Mouse (Mus musculus): ENCODE data around the gene Snx30. TPM values are rescaled to one million over a fixed set of nuclear protein-coding genes. Genes with fewer than 3 reads are reported as not detected.
A peak's percentile ranks its signal among the peaks of the same experiment; 100 is the strongest.

Gene Snx30
- total RNA-seq, 1 experiment = 19.8 TPM

DNA sequence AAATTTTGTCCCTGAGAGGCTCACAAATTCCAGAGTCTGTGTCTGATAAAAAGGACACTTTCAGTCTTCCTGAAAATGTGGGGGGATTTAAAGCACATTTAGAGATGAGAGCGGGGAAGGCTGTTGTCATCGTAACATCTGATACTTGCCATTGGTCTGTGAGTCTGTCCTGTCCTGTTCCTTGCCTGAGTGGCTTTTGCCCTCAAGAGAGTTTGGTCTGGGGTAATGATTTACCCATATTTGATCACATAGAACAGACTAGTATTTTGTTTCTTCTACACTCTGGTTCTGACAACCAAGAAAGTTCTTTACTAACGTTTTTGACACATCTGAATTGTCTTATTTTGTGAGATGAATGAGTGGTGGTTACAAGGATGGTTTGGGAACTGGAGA, 39.6 kb downstream of the Snx30 start:
- Histone ChIP-seq H3K4me3 (ENCODE audit: insufficient read depth in 1 of 2, low read depth in 1 of 2, low read length in 2 of 2, poor library complexity in 1 of 2, severe bottlenecking in 1 of 2) (no peak overlapping the region), H3K27ac (ENCODE audit: insufficient read depth, low read depth, low read length, poor library complexity, severe bottlenecking) (no peak overlapping the region), H3K9me3 (ENCODE audit: control insufficient read depth, insufficient read depth, low read depth, low read length) (no peaks in the 10 kb centered on the region), H3K36me3 (ENCODE audit: control insufficient read depth, insufficient read depth, low read length, poor library complexity, severe bottlenecking) (no peaks in the 10 kb centered on the region), H3K9ac (ENCODE audit: insufficient read depth, low read depth, low read length, poor library complexity, severe bottlenecking) (no peak overlapping the region), H3K4me1 (ENCODE audit: control insufficient read depth in 2 of 2, insufficient read depth in 2 of 2, low read length in 2 of 2, poor library complexity in 1 of 2) (peaks cover 0 to 12% of the 10 kb centered on the region in 2 experiments; a peak in 1 of 4 replicates)
- DNase-seq (ENCODE audit: low read depth, low spot score) = no peak
- in situ Hi-C loops (cut with MboI; ENCODE audit: low sequenced_read_pairs in 2 of 2, unreplicated experiment in 2 of 2) = no loop called here
- TF ChIP-seq ZNF384 (IDR thresholded peaks at IDR 0.05; ENCODE audit: low read depth, low read length) (no peak), HCFC1 (IDR thresholded peaks at IDR 0.05; ENCODE audit: borderline replicate concordance, insufficient read depth, low read length) (no peak), MAFK (IDR thresholded peaks at IDR 0.05; ENCODE audit: insufficient read depth, low read depth, low read length) (no peak), ZC3H11A (IDR thresholded peaks at IDR 0.05; ENCODE audit: borderline replicate concordance, low read depth, low read length) (no peak), CHD2 (IDR thresholded peaks at IDR 0.05; ENCODE audit: low read depth, low read length) (no peak)

DNA sequence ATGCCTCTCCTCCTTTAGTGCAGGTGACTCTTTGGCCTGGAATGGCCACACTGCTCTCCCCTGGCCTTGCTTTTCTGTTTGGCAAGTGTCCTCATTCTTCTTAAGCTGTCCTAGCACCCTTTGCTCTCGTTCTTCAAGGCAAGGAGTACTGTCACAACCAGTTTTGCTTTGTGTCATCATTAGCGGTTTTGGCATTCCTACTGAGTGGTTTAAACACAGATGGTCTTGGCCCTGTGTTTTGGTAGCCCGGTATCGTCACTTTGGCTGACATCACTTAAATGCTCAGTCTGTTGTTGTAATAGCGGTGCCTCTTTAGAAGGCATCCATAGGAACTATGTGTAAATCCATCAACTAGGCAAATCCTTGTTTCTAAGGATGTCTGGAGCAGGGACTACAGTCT, 41.8 kb downstream of the Snx30 start:
- no peak overlapping the region for H3K9ac ChIP-seq (ENCODE audit: insufficient read depth, low read depth, low read length, poor library complexity, severe bottlenecking)
- no peak overlapping the region for H3K27ac ChIP-seq (ENCODE audit: insufficient read depth, low read depth, low read length, poor library complexity, severe bottlenecking)
- in situ Hi-C loops (cut with MboI; ENCODE audit: low sequenced_read_pairs in 2 of 2, unreplicated experiment in 2 of 2) = no loop called here
- H3K9me3 ChIP-seq (ENCODE audit: control insufficient read depth, insufficient read depth, low read depth, low read length) = no peaks in the 10 kb centered on the region
- H3K36me3 ChIP-seq (ENCODE audit: control insufficient read depth, insufficient read depth, low read length, poor library complexity, severe bottlenecking) = no peaks in the 10 kb centered on the region
- TF ChIP-seq CHD2 (IDR thresholded peaks at IDR 0.05; ENCODE audit: low read depth, low read length) (no peak), HCFC1 (IDR thresholded peaks at IDR 0.05; ENCODE audit: borderline replicate concordance, insufficient read depth, low read length) (no peak), ZNF384 (IDR thresholded peaks at IDR 0.05; ENCODE audit: low read depth, low read length) (no peak), ZC3H11A (IDR thresholded peaks at IDR 0.05; ENCODE audit: borderline replicate concordance, low read depth, low read length) (no peak), MAFK (IDR thresholded peaks at IDR 0.05; ENCODE audit: insufficient read depth, low read depth, low read length) (no peak)
- H3K4me3 ChIP-seq (ENCODE audit: insufficient read depth in 1 of 2, low read depth in 1 of 2, low read length in 2 of 2, poor library complexity in 1 of 2, severe bottlenecking in 1 of 2) = no peak overlapping the region
- DNase-seq (ENCODE audit: low read depth, low spot score) = no peak
- H3K4me1 ChIP-seq (ENCODE audit: control insufficient read depth in 2 of 2, insufficient read depth in 2 of 2, low read length in 2 of 2, poor library complexity in 1 of 2) = peaks cover 0 to 7% of the 10 kb centered on the region in 2 experiments; a peak in 1 of 4 replicates

DNA sequence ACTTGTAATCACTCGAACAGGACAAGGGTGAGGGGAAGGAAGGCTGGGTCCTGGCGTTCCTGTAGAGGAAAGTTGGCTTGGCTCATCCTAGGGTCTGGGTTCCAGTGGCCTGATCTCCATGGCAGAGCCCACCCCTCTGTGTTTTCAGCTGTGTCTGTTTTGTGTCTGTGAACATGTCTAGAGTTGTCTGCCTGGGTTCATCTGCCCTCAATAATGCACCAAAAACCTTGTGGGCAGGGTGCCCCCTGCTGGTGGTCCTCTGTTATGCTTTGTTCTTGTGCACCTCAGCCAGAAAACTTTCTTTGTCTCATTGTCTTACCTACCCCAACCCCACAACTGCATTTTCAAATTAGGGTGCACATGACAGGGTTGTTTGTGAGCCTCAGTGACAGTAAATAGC, 44.5 kb downstream of the Snx30 start:
- TF ChIP-seq ZC3H11A (IDR thresholded peaks at IDR 0.05; ENCODE audit: borderline replicate concordance, low read depth, low read length) = 0 out of 2 replicates have a peak, but pooled peaks have one; percentile 29
- TF ChIP-seq CHD2 (IDR thresholded peaks at IDR 0.05; ENCODE audit: low read depth, low read length) = no peak
- no peak for TF ChIP-seq MAFK (IDR thresholded peaks at IDR 0.05; ENCODE audit: insufficient read depth, low read depth, low read length)
- peak overlapping the region; percentile 60 for H3K27ac ChIP-seq (ENCODE audit: insufficient read depth, low read depth, low read length, poor library complexity, severe bottlenecking)
- in situ Hi-C loops (cut with MboI; ENCODE audit: low sequenced_read_pairs in 2 of 2, unreplicated experiment in 2 of 2) = no loop called here

DNA sequence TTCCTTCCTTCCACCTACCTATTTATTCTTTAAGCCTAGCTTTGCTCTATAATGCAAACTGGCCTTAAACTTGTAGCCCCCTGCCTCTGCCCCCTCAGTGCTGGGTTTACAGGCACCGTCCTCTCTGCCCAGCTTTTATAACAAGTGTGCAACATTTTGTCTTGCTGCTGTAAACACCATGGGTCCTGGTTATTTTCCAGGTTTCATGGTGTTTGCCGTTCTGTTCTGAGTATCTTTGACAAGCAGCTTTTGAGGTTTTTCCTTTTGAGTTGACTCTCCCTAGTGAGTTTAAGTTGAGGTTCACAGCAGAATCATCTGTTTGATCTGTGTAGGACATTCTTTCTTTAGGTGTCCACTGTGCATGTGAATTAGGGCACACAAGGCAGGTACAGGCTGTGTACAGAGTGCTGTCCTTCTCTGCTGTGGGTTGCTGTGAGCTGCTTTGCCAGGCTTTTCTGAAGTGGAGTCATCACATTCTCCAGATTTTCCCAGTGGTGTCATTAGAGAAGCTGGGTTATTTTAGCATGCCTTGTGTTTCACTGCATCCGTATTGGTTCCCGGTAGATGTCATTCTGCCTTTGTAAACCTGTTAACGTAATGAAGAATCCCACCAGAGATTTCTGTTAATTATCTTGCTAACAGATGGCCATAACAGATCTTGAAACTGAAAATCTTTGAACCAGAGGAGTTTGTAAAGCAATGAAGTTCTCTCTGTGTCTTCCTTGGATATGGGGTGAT, 45.4 kb downstream of the Snx30 start:
- in situ Hi-C loops (cut with MboI; ENCODE audit: low sequenced_read_pairs in 2 of 2, unreplicated experiment in 2 of 2) = no loop called here
- Histone ChIP-seq H3K27ac (ENCODE audit: insufficient read depth, low read depth, low read length, poor library complexity, severe bottlenecking) (no peak overlapping the region), H3K9ac (ENCODE audit: insufficient read depth, low read depth, low read length, poor library complexity, severe bottlenecking) (no peak overlapping the region), H3K36me3 (ENCODE audit: control insufficient read depth, insufficient read depth, low read length, poor library complexity, severe bottlenecking) (no peaks in the 10 kb centered on the region), H3K9me3 (ENCODE audit: control insufficient read depth, insufficient read depth, low read depth, low read length) (no peaks in the 10 kb centered on the region), H3K4me1 (ENCODE audit: control insufficient read depth in 2 of 2, insufficient read depth in 2 of 2, low read length in 2 of 2, poor library complexity in 1 of 2) (peaks cover 0 to 11% of the 10 kb centered on the region in 2 experiments; a peak in 1 of 4 replicates), H3K4me3 (ENCODE audit: insufficient read depth in 1 of 2, low read depth in 1 of 2, low read length in 2 of 2, poor library complexity in 1 of 2, severe bottlenecking in 1 of 2) (no peak overlapping the region)
- no peak for DNase-seq (ENCODE audit: low read depth, low spot score)
- no peak for TF ChIP-seq ZC3H11A (IDR thresholded peaks at IDR 0.05; ENCODE audit: borderline replicate concordance, low read depth, low read length)
- TF ChIP-seq ZNF384 (IDR thresholded peaks at IDR 0.05; ENCODE audit: low read depth, low read length) = no peak
- no peak for TF ChIP-seq MAFK (IDR thresholded peaks at IDR 0.05; ENCODE audit: insufficient read depth, low read depth, low read length)
- TF ChIP-seq HCFC1 (IDR thresholded peaks at IDR 0.05; ENCODE audit: borderline replicate concordance, insufficient read depth, low read length) = no peak
- TF ChIP-seq CHD2 (IDR thresholded peaks at IDR 0.05; ENCODE audit: low read depth, low read length) = no peak

More for the DNA sequence above, 44.5 kb downstream of the Snx30 start:
- DNase-seq (ENCODE audit: low read depth, low spot score) = peak; percentile 75
- Histone ChIP-seq H3K36me3 (ENCODE audit: control insufficient read depth, insufficient read depth, low read length, poor library complexity, severe bottlenecking) (no peaks in the 10 kb centered on the region), H3K9ac (ENCODE audit: insufficient read depth, low read depth, low read length, poor library complexity, severe bottlenecking) (peak overlapping the region; percentile 32; the same call in 1 of the 2 replicates), H3K9me3 (ENCODE audit: control insufficient read depth, insufficient read depth, low read depth, low read length) (no peaks in the 10 kb centered on the region), H3K4me1 (ENCODE audit: control insufficient read depth in 2 of 2, insufficient read depth in 2 of 2, low read length in 2 of 2, poor library complexity in 1 of 2) (peaks cover 0 to 6% of the 10 kb centered on the region in 2 experiments; a peak in 1 of 4 replicates), H3K4me3 (ENCODE audit: insufficient read depth in 1 of 2, low read depth in 1 of 2, low read length in 2 of 2, poor library complexity in 1 of 2, severe bottlenecking in 1 of 2) (no peak overlapping the region)
